Mouse (Mus musculus): ENCODE measurements around the gene Prrt4.

- TF ChIP-seq CTCF (conservative IDR thresholded peaks at IDR 0.05; ENCODE audit: low read length) (no peak), POU5F1 (IDR thresholded peaks at IDR 0.05; ENCODE audit: borderline replicate concordance, low read length) (no peak)
These were observed 29.4 kb downstream of the Prrt4 start for GRCm38 (mm10) chr6:29150001-29150400.
